Mouse (Mus musculus) ES-E14 (cell line): ENCODE measurements at regions not wholly inside any gene's neighbourhood (a gene's known extent, or its start where the extent isn't known, plus 50 kb on each side); places are given as distances from the start of the nearest gene placed in this dataset.
A peak's percentile ranks its signal among the peaks of the same experiment; 100 is the strongest.

ENCODE experiments used
- DNase-seq: peaks from one replicate; pipeline ENCODE4 v3.0.0-alpha.2; 2013; ENCODE audit warnings: low read depth, low spot score
- H3K27ac ChIP-seq: 2 replicates; pipeline ENCODE4 v1.5.1; 2012; ENCODE audit warnings: low read depth, mild to moderate bottlenecking, low read length, moderate library complexity, mixed read lengths; ENCODE audit not compliant: poor library complexity, insufficient read depth, severe bottlenecking
- H3K36me3 ChIP-seq: 2 replicates; pipeline ENCODE4 v1.6.1; 2012; ENCODE audit warnings: mild to moderate bottlenecking, low read length, moderate library complexity, mixed read lengths; ENCODE audit not compliant: control insufficient read depth, poor library complexity, insufficient read depth, severe bottlenecking
- H3K4me1 ChIP-seq, 2 experiments: fragments of 150-350 bp in 1 of 2; sonication (generic) in 1 of 2; 2 replicates each; pipeline ENCODE4 v1.6.1; 2012; ENCODE audit warnings: low read length in 2 of 2, mild to moderate bottlenecking in 1 of 2, mixed read lengths in 1 of 2; ENCODE audit not compliant: control insufficient read depth in 2 of 2, insufficient read depth in 2 of 2, poor library complexity in 1 of 2
- H3K4me3 ChIP-seq, 2 experiments: fragments of 150-350 bp in 1 of 2; sonication (generic) in 1 of 2; 2 replicates each; pipeline ENCODE4 v1.5.1; 2012; ENCODE audit warnings: low read length in 2 of 2, low read depth in 1 of 2, mild to moderate bottlenecking in 1 of 2, mixed read lengths in 1 of 2; ENCODE audit not compliant: insufficient read depth in 1 of 2, poor library complexity in 1 of 2, severe bottlenecking in 1 of 2
- H3K9ac ChIP-seq: 2 replicates; pipeline ENCODE4 v1.6.1; 2012; ENCODE audit warnings: low read depth, mild to moderate bottlenecking, low read length, mixed read lengths; ENCODE audit not compliant: poor library complexity, insufficient read depth, severe bottlenecking
- H3K9me3 ChIP-seq: fragments of 150-350 bp; sonication (generic); 2 replicates; pipeline ENCODE4 v1.6.1; 2012; ENCODE audit warnings: low read depth, mild to moderate bottlenecking, low read length; ENCODE audit not compliant: control insufficient read depth, insufficient read depth
- CHD2 ChIP-seq: IDR thresholded peaks from 2 replicates; pipeline ENCODE4 v1.6.1; 2014; ENCODE audit warnings: mild to moderate bottlenecking, low read depth, low read length, inconsistent platforms
- HCFC1 ChIP-seq: IDR thresholded peaks from 2 replicates; pipeline ENCODE4 v1.6.1; 2012; ENCODE audit warnings: low read length, inconsistent platforms, borderline replicate concordance; ENCODE audit not compliant: insufficient read depth
- MAFK ChIP-seq: IDR thresholded peaks from 2 replicates; pipeline ENCODE4 v1.6.1; 2014; ENCODE audit warnings: mild to moderate bottlenecking, low read depth, low read length, inconsistent platforms; ENCODE audit not compliant: insufficient read depth
- ZC3H11A ChIP-seq: IDR thresholded peaks from 2 replicates; pipeline ENCODE4 v1.6.1; 2012; ENCODE audit warnings: low read depth, mild to moderate bottlenecking, inconsistent platforms, low read length, borderline replicate concordance
- ZNF384 ChIP-seq: IDR thresholded peaks from 2 replicates; pipeline ENCODE4 v1.6.1; 2012; ENCODE audit warnings: low read depth, low read length, inconsistent platforms
- in situ Hi-C, 2 experiments: fragments of 600-800 bp; cut with MboI; formaldehyde crosslinking; loops; one replicate each; pipeline ENCODE4 v1.15.1; 2025; ENCODE audit warnings: low sequenced_read_pairs in 2 of 2, inconsistent platforms in 1 of 2; ENCODE audit not compliant: unreplicated experiment in 2 of 2

GRCm38 (mm10) chr6:26949166-26949565, 1140.1 kb upstream of the Pot1a start:
- H3K27ac ChIP-seq = no peak overlapping the region
- peak; percentile 2 for DNase-seq
- in situ Hi-C loops = no loop called here
- no peaks in the 10 kb centered on the region for H3K36me3 ChIP-seq
- H3K9me3 ChIP-seq = no peaks in the 10 kb centered on the region
- H3K4me3 ChIP-seq = no peak overlapping the region
- TF ChIP-seq ZNF384 = no peak
- TF ChIP-seq MAFK = no peak
- no peak for TF ChIP-seq HCFC1
- no peak for TF ChIP-seq ZC3H11A
- TF ChIP-seq CHD2 = no peak
- no peak overlapping the region for H3K9ac ChIP-seq
- no peaks in the 10 kb centered on the region for H3K4me1 ChIP-seq
